Comparison of ENCODE assay signal across 21 mouse cellular contexts in the genomic region with DNA sequence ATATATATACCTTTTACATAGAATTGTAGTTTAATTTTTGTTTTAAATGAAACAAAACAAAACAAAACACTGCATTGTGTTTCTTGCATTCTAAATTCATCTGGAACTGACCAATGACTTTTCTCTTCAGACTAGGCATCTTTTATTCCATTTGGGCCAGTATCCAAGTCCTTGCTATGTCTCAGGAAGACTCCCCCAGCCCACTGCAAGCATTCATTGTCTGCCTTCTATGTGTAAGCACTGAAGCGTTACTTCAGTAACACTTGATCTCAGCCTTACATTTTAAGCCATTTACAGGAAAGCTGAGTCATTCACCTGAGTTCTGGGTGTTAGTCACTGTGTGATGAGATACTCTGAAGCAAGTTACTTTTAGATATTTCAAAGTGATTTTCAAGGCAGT.
DNase-seq lines count a peak whose midpoint lies in the region; ATAC-seq lines count a peak whose summit lies in the region.
"Had no signal": no experiment of that assay in that cellular context is flagged by ENCODE, and none has a peak within 500 bp of the region (broad histone marks: within the 10 kb centered on the region; RNA-seq: fewer than 3 reads in every experiment).

No protein-coding gene starts in this region.

- H3K36me3 ChIP-seq in forebrain, embryonic 15.5 days, result no peaks in the 10 kb centered on the region
- no peaks in the 10 kb centered on the region for H3K36me3 ChIP-seq in forebrain, embryonic 10.5 days (replicated peaks)
- no peaks in the 10 kb centered on the region for H3K36me3 ChIP-seq in midbrain, embryonic 12.5 days
- H3K36me3 ChIP-seq in midbrain, embryonic 13.5 days, result no peaks in the 10 kb centered on the region
- no peaks in the 10 kb centered on the region for H3K36me3 ChIP-seq in forebrain, embryonic 16.5 days (ENCODE audit: control insufficient read depth, insufficient read depth)
- H3K36me3 ChIP-seq: embryonic facial prominence, embryonic 12.5 days; heart, embryonic 10.5 days; intestine, embryonic 15.5 days had no signal

- 0 out of 2 replicates have a peak overlapping the region, but pooled peaks have one; percentile 11 for H3K27ac ChIP-seq in forebrain, embryonic 15.5 days (replicated peaks)
- no peak overlapping the region for H3K27ac ChIP-seq in forebrain, embryonic 10.5 days
- H3K27ac ChIP-seq in midbrain, embryonic 12.5 days (replicated peaks), result no peak overlapping the region
- H3K27ac ChIP-seq in midbrain, embryonic 13.5 days, result no peak overlapping the region
- peak overlapping the region; percentile 61; the same call in 1 of the 2 replicates for H3K27ac ChIP-seq in forebrain, embryonic 16.5 days (ENCODE audit: low read length)
- H3K27ac ChIP-seq: embryonic facial prominence, embryonic 12.5 days; heart, embryonic 10.5 days; intestine, embryonic 15.5 days had no signal

- no peak for DNase-seq in forebrain, embryonic 10.5 days (ENCODE audit: extremely low spot score, low spot score)
- DNase-seq in left cerebral cortex, postnatal 36 days (ENCODE audit: low spot score in 2 of 2), result no peak
- no peak for DNase-seq in right cerebral cortex, postnatal 25 days
- DNase-seq: adrenal gland, adult 2 months; adrenal gland, postnatal 25 days; cerebellum, adult 11 months; cerebellum, adult 8-10 months; cerebellum, postnatal 14 days; embryo, embryonic 11 days; gastrocnemius, postnatal 10 days; heart, adult 18-20 months; heart, postnatal 10 days; heart, postnatal 4 days; kidney, adult 18-20 months had no signal

- H3K4me2 ChIP-seq in forebrain, embryonic 15.5 days (replicated peaks), result no peak overlapping the region
- no peak overlapping the region for H3K4me2 ChIP-seq in midbrain, embryonic 12.5 days (replicated peaks)
- no peak overlapping the region for H3K4me2 ChIP-seq in midbrain, embryonic 13.5 days (replicated peaks)
- H3K4me2 ChIP-seq in forebrain, embryonic 16.5 days (ENCODE audit: low read length), result no peak overlapping the region
- H3K4me2 ChIP-seq: embryonic facial prominence, embryonic 12.5 days; intestine, embryonic 15.5 days had no signal

- no peaks in the 10 kb centered on the region for H3K27me3 ChIP-seq in forebrain, embryonic 15.5 days
- H3K27me3 ChIP-seq in forebrain, embryonic 10.5 days (ENCODE audit: poor library complexity, severe bottlenecking), result no peaks in the 10 kb centered on the region
- no peaks in the 10 kb centered on the region for H3K27me3 ChIP-seq in midbrain, embryonic 12.5 days
- H3K27me3 ChIP-seq in midbrain, embryonic 13.5 days, result no peaks in the 10 kb centered on the region
- H3K27me3 ChIP-seq in forebrain, embryonic 16.5 days (replicated peaks; ENCODE audit: control insufficient read depth, insufficient read depth, low read length), result no peaks in the 10 kb centered on the region
- H3K27me3 ChIP-seq: embryonic facial prominence, embryonic 12.5 days; intestine, embryonic 15.5 days had no signal

- intact Hi-C loops in left cerebral cortex, postnatal 36 days (cut with DNase I), result loop anchor here (5.0 kb wide), 1 partner anchor 1237 kb away; no protein-coding TSS in a partner anchor

- no peak for ATAC-seq in forebrain, embryonic 15.5 days (replicated peaks)
- peak; percentile 39; the same call in 1 of the 2 replicates for ATAC-seq in midbrain, embryonic 12.5 days (ENCODE audit: low FRiP score, low read depth)
- ATAC-seq in midbrain, embryonic 13.5 days, result no peak
- ATAC-seq in forebrain, embryonic 16.5 days, result no peak
- ATAC-seq: intestine, embryonic 15.5 days had no signal

- 29% methylated on average over 1 of the region's 1 CpGs for WGBS in forebrain, embryonic 15.5 days
- 69% methylated on average over 1 of the region's 1 CpGs for WGBS in forebrain, embryonic 10.5 days
- WGBS in midbrain, embryonic 12.5 days, result 70% methylated on average over 1 of the region's 1 CpGs
- 65% methylated on average over 1 of the region's 1 CpGs for WGBS in midbrain, embryonic 13.5 days
- whole genome bisulfite sequencing in forebrain, embryonic 16.5 days, result 38% methylated on average over 1 of the region's 1 CpGs

- H3K4me3 ChIP-seq in forebrain, embryonic 15.5 days, result no peak overlapping the region
- H3K4me3 ChIP-seq in forebrain, embryonic 10.5 days, result no peak overlapping the region
- no peak overlapping the region for H3K4me3 ChIP-seq in midbrain, embryonic 12.5 days
- H3K4me3 ChIP-seq in midbrain, embryonic 13.5 days (replicated peaks), result no peak overlapping the region
- H3K4me3 ChIP-seq in forebrain, embryonic 16.5 days (replicated peaks; ENCODE audit: low read length), result no peak overlapping the region
- H3K4me3 ChIP-seq: embryonic facial prominence, embryonic 12.5 days; heart, embryonic 10.5 days; intestine, embryonic 15.5 days had no signal

- no peaks in the 10 kb centered on the region for H3K9me3 ChIP-seq in forebrain, embryonic 15.5 days
- no peaks in the 10 kb centered on the region for H3K9me3 ChIP-seq in forebrain, embryonic 10.5 days
- H3K9me3 ChIP-seq in midbrain, embryonic 12.5 days, result no peaks in the 10 kb centered on the region
- H3K9me3 ChIP-seq in midbrain, embryonic 13.5 days, result no peaks in the 10 kb centered on the region
- H3K9me3 ChIP-seq in forebrain, embryonic 16.5 days (ENCODE audit: control insufficient read depth, low read length), result no peaks in the 10 kb centered on the region
- H3K9me3 ChIP-seq: embryonic facial prominence, embryonic 12.5 days; heart, embryonic 10.5 days; intestine, embryonic 15.5 days had no signal

- no peak overlapping the region for H3K9ac ChIP-seq in forebrain, embryonic 15.5 days (replicated peaks)
- no peak overlapping the region for H3K9ac ChIP-seq in midbrain, embryonic 12.5 days (replicated peaks)
- no peak overlapping the region for H3K9ac ChIP-seq in midbrain, embryonic 13.5 days (replicated peaks)
- H3K9ac ChIP-seq in forebrain, embryonic 16.5 days (replicated peaks; ENCODE audit: low read depth, low read length), result no peak overlapping the region
- H3K9ac ChIP-seq: embryonic facial prominence, embryonic 12.5 days; intestine, embryonic 15.5 days had no signal

- H3K4me1 ChIP-seq in forebrain, embryonic 15.5 days, result peaks cover 9% of the 10 kb centered on the region
- H3K4me1 ChIP-seq in forebrain, embryonic 10.5 days, result peaks cover 14% of the 10 kb centered on the region
- no peaks in the 10 kb centered on the region for H3K4me1 ChIP-seq in midbrain, embryonic 12.5 days
- no peaks in the 10 kb centered on the region for H3K4me1 ChIP-seq in midbrain, embryonic 13.5 days (replicated peaks)
- H3K4me1 ChIP-seq in forebrain, embryonic 16.5 days (replicated peaks; ENCODE audit: control insufficient read depth, insufficient read depth, low read length), result peaks cover 3% of the 10 kb centered on the region; the same call in 1 of the 2 replicates
- H3K4me1 ChIP-seq: embryonic facial prominence, embryonic 12.5 days; heart, embryonic 10.5 days; intestine, embryonic 15.5 days had no signal

Comparison
In these comparisons a context has a peak if more than half of its experiments do, and no peak if none do; other contexts are left out.
1. H3K27ac ChIP-seq: peak in forebrain, embryonic 15.5 days (single experiment) and forebrain, embryonic 16.5 days (single experiment); none in forebrain, embryonic 10.5 days (single experiment), midbrain, embryonic 12.5 days (single experiment) and midbrain, embryonic 13.5 days (single experiment).